Mouse (Mus musculus) embryo, embryonic 10 days (tissue): ENCODE measurements around the gene Otogl.

ENCODE experiments used
- DNase-seq: peaks from one replicate; pipeline ENCODE4 v3.0.0-alpha.2; 2015; ENCODE audit warnings: low spot score

Gene Otogl

GRCm38 (mm10) chr10:107905274-107906034 is 6.5 kb downstream of the Otogl start:
- DNase-seq, result no peak

- DNase-seq, result no peak
Observed at GRCm38 (mm10) chr10:107901958-107902357, 10.0 kb downstream of the Otogl start.

- peak; percentile 45 for DNase-seq
Observed at GRCm38 (mm10) chr10:107901204-107901879, 10.6 kb downstream of the Otogl start.

- no peak for DNase-seq
Observed at GRCm38 (mm10) chr10:107899946-107900345, 12.0 kb downstream of the Otogl start.

GRCm38 (mm10) chr10:107896158-107896557 is 15.8 kb downstream of the Otogl start:
- DNase-seq, result no peak

- DNase-seq, result no peak
Observed at GRCm38 (mm10) chr10:107894663-107895581, 17.0 kb downstream of the Otogl start.

- DNase-seq, result no peak
Observed at GRCm38 (mm10) chr10:107890400-107890799, 21.5 kb downstream of the Otogl start.

- DNase-seq, result no peak
Observed at GRCm38 (mm10) chr10:107872542-107872941, 39.4 kb downstream of the Otogl start.

GRCm38 (mm10) chr10:107872109-107872508 is 39.8 kb downstream of the Otogl start:
- no peak for DNase-seq

GRCm38 (mm10) chr10:107870540-107870939 is 41.4 kb downstream of the Otogl start:
- no peak for DNase-seq

- no peak for DNase-seq
Observed at GRCm38 (mm10) chr10:107868904-107869303, 43.0 kb downstream of the Otogl start.

GRCm38 (mm10) chr10:107867414-107867813 is 44.5 kb downstream of the Otogl start:
- DNase-seq, result no peak

GRCm38 (mm10) chr10:107860235-107860917 is 51.6 kb downstream of the Otogl start:
- DNase-seq, result no peak

GRCm38 (mm10) chr10:107859220-107859619 is 52.7 kb downstream of the Otogl start:
- DNase-seq, result no peak

- DNase-seq, result peak; percentile 69
Observed at GRCm38 (mm10) chr10:107858684-107859083, 53.2 kb downstream of the Otogl start.

- no peak for DNase-seq
Observed at GRCm38 (mm10) chr10:107844906-107845305, 67.0 kb downstream of the Otogl start.

- no peak for DNase-seq
Observed at GRCm38 (mm10) chr10:107834452-107835239, 77.3 kb downstream of the Otogl start.

GRCm38 (mm10) chr10:107829151-107829550 is 82.8 kb downstream of the Otogl start:
- DNase-seq, result no peak

GRCm38 (mm10) chr10:107813814-107814483 is 98.0 kb downstream of the Otogl start:
- no peak for DNase-seq

GRCm38 (mm10) chr10:107810649-107811398 is 101.1 kb downstream of the Otogl start:
- no peak for DNase-seq
